Mouse (Mus musculus) CD4-positive, CD25-positive, alpha-beta regulatory T cell, adult 2 months (primary cell): ENCODE results near the gene Tln1.
"Not testable (repeated sequence)": the region's sequence is repeated elsewhere in the genome, so short reads cannot be mapped to it uniquely, and the experiment has no call there.

ENCODE experiments used
- DNase-seq: peaks from one replicate; pipeline ENCODE4 v3.0.0-alpha.2; 2012; ENCODE audit warnings: low read depth, low spot score

The Tln1 gene

GRCm38 (mm10) chr4:43561997-43562768 is at the start of gene Tln1, which contains the start of gene Creb3:
TSS of gene Tln1 (minus strand) at chr4:43562691.
TSS of gene Creb3 (plus strand) at chr4:43562332.
- DNase-seq = peak; percentile 94

GRCm38 (mm10) chr4:43604751-43605685 is 42.5 kb upstream of the Tln1 start:
- no peak for DNase-seq

GRCm38 (mm10) chr4:43604099-43604498 is 41.6 kb upstream of the Tln1 start:
- no peak for DNase-seq

- no peak for DNase-seq
These were observed 37.9 kb upstream of the Tln1 start for GRCm38 (mm10) chr4:43600195-43600934.

- DNase-seq = no peak
These were observed 36.3 kb upstream of the Tln1 start for GRCm38 (mm10) chr4:43598650-43599380.

- no peak for DNase-seq
These were observed 35.7 kb upstream of the Tln1 start for GRCm38 (mm10) chr4:43598200-43598599.

- DNase-seq = not testable (repeated sequence)
These were observed 34.1 kb upstream of the Tln1 start for GRCm38 (mm10) chr4:43596597-43596996.

GRCm38 (mm10) chr4:43593453-43593852 is 31.0 kb upstream of the Tln1 start:
- no peak for DNase-seq

- no peak for DNase-seq
These were observed 29.5 kb upstream of the Tln1 start for GRCm38 (mm10) chr4:43591961-43592360.

- peak; percentile 16 for DNase-seq
These were observed 29.1 kb upstream of the Tln1 start for GRCm38 (mm10) chr4:43591543-43591942.

GRCm38 (mm10) chr4:43587681-43588080 is 25.2 kb upstream of the Tln1 start:
- no peak for DNase-seq

GRCm38 (mm10) chr4:43586411-43586810 is 23.9 kb upstream of the Tln1 start:
- DNase-seq = no peak

- no peak for DNase-seq
These were observed 23.2 kb upstream of the Tln1 start for GRCm38 (mm10) chr4:43585682-43586081.

GRCm38 (mm10) chr4:43584444-43585416 is 22.2 kb upstream of the Tln1 start, which contains the start of gene Msmp:
TSS of gene Msmp (minus strand) at chr4:43584494.
- no peak for DNase-seq

- DNase-seq = no peak
These were observed 20.9 kb upstream of the Tln1 start for GRCm38 (mm10) chr4:43583421-43583820.

GRCm38 (mm10) chr4:43582241-43582640 is 19.8 kb upstream of the Tln1 start:
- DNase-seq = no peak

- no peak for DNase-seq
These were observed 18.9 kb upstream of the Tln1 start for GRCm38 (mm10) chr4:43581381-43581780.

GRCm38 (mm10) chr4:43580721-43581120 is 18.2 kb upstream of the Tln1 start:
- no peak for DNase-seq

- DNase-seq = no peak
These were observed 17.2 kb upstream of the Tln1 start for GRCm38 (mm10) chr4:43579731-43580130.

GRCm38 (mm10) chr4:43579256-43579655 is 16.8 kb upstream of the Tln1 start:
- no peak for DNase-seq
